Mouse (Mus musculus): ENCODE data around the gene Tsen54.
"Not testable (repeated sequence)": the region's sequence is repeated elsewhere in the genome, so short reads cannot be mapped to it uniquely, and the experiment has no call there.

The Tsen54 gene

GRCm38 (mm10) chr11:115831518-115831917 is 17.0 kb downstream of the Tsen54 start:
- DNase-seq = no peak

GRCm38 (mm10) chr11:115832064-115832463 is 17.5 kb downstream of the Tsen54 start:
- peak; percentile 39 to 51 for DNase-seq

GRCm38 (mm10) chr11:115832523-115832922 is 18.0 kb downstream of the Tsen54 start:
- peak; percentile 58 to 67 for DNase-seq

GRCm38 (mm10) chr11:115833021-115833513 is 18.5 kb downstream of the Tsen54 start:
- peak; percentile 47 to 71 for DNase-seq

- DNase-seq = no peak
Observed at GRCm38 (mm10) chr11:115834033-115834432, 19.5 kb downstream of the Tsen54 start.

- peak in 1 of 2 experiments; percentile 54 for DNase-seq
Observed at GRCm38 (mm10) chr11:115836656-115837395, 22.3 kb downstream of the Tsen54 start.

- no peak for DNase-seq
Observed at GRCm38 (mm10) chr11:115837606-115838345, 23.3 kb downstream of the Tsen54 start.

GRCm38 (mm10) chr11:115838895-115839311 is 24.4 kb downstream of the Tsen54 start:
- DNase-seq = peak; percentile 81 to 88

- no peak for DNase-seq
Observed at GRCm38 (mm10) chr11:115839732-115840131, 25.2 kb downstream of the Tsen54 start.

- DNase-seq = no peak
Observed at GRCm38 (mm10) chr11:115841044-115841443, 26.5 kb downstream of the Tsen54 start.

GRCm38 (mm10) chr11:115841961-115842550 is 27.5 kb downstream of the Tsen54 start:
- peak in 1 of 2 experiments; percentile 55 for DNase-seq

GRCm38 (mm10) chr11:115843141-115843890 is 28.8 kb downstream of the Tsen54 start:
- no peak for DNase-seq

- peak; percentile 69 to 85 for DNase-seq
Observed at GRCm38 (mm10) chr11:115843891-115844239, 29.3 kb downstream of the Tsen54 start.

GRCm38 (mm10) chr11:115844240-115844639 is 29.7 kb downstream of the Tsen54 start:
- DNase-seq = no peak

GRCm38 (mm10) chr11:115845819-115846218 is 31.3 kb downstream of the Tsen54 start:
- DNase-seq = no peak

GRCm38 (mm10) chr11:115854674-115855073 is 40.1 kb downstream of the Tsen54 start:
- DNase-seq = no peak

GRCm38 (mm10) chr11:115857146-115857545 is 42.6 kb downstream of the Tsen54 start:
- DNase-seq = not testable (repeated sequence)

- DNase-seq = no peak
Observed at GRCm38 (mm10) chr11:115857936-115858335, 43.4 kb downstream of the Tsen54 start.

GRCm38 (mm10) chr11:115858354-115858753 is 43.8 kb downstream of the Tsen54 start, which contains the start of gene Myo15b:
Gene Myo15b, plus strand, starts transcription at chr11:115858406.
- DNase-seq = no peak

GRCm38 (mm10) chr11:115859143-115859945 is 44.8 kb downstream of the Tsen54 start:
- DNase-seq = peak; percentile 82 to 87

- DNase-seq = no peak
Observed at GRCm38 (mm10) chr11:115863895-115864294, 49.4 kb downstream of the Tsen54 start.

- DNase-seq = peak; percentile 63 to 77
Observed at GRCm38 (mm10) chr11:115869393-115869792, 54.9 kb downstream of the Tsen54 start.
